13 mouse cellular contexts compared by ENCODE assay signal in the genomic region with DNA sequence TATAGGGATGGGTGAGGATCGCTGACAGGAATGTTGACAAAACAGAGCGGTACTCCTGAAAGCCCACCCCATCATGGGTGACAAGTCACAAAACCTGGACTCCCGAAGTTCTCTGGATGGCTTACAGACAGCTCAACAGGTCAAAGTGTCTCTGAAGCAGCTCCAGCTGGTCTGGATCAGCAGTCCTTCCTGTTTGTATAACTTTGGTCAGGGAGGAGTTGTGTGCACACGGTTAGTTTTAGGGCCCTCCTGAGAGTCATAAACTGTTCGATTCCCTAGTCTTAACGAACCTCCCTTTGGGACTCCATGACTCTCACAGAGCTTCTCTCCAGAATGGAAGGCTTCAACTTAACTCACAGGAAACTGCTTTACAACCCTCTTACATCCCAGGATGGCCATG.
"Had no signal": no experiment of that assay in that cellular context is flagged by ENCODE, and none has a peak within 500 bp of the region (broad histone marks: within the 10 kb centered on the region; RNA-seq: fewer than 3 reads in every experiment).

No protein-coding gene starts in this region.

- H3K27ac ChIP-seq: left cerebral cortex, adult 2 months; limb, embryonic 10.5 days; liver, embryonic 15.5 days; midbrain, embryonic 10.5 days; midbrain, embryonic 15.5 days; neural tube, embryonic 12.5 days; stomach, postnatal 0 days had no signal

- H3K4me2 ChIP-seq: liver, embryonic 11.5 days; liver, embryonic 15.5 days; midbrain, embryonic 15.5 days; neural tube, embryonic 12.5 days had no signal

- ATAC-seq: lung, postnatal 0 days; midbrain, embryonic 15.5 days had no signal

- H3K9ac ChIP-seq: liver, embryonic 15.5 days; midbrain, embryonic 15.5 days; neural tube, embryonic 12.5 days had no signal

- H3K36me3 ChIP-seq: limb, embryonic 10.5 days; liver, embryonic 15.5 days; midbrain, embryonic 10.5 days; midbrain, embryonic 15.5 days; neural tube, embryonic 12.5 days had no signal

- H3K27me3 ChIP-seq: liver, embryonic 15.5 days; midbrain, embryonic 15.5 days; neural tube, embryonic 12.5 days had no signal

- H3K4me3 ChIP-seq: left cerebral cortex, adult 2 months; limb, embryonic 10.5 days; liver, embryonic 15.5 days; midbrain, embryonic 10.5 days; midbrain, embryonic 15.5 days; neural tube, embryonic 12.5 days had no signal

- H3K4me1 ChIP-seq: liver, embryonic 15.5 days; midbrain, embryonic 10.5 days; midbrain, embryonic 15.5 days; neural tube, embryonic 12.5 days had no signal

- DNase-seq: kidney, postnatal 14 days; lung, adult 2 months; lung, postnatal 36 days; thymus, postnatal 4 days had no signal

- H3K9me3 ChIP-seq: limb, embryonic 10.5 days; liver, embryonic 15.5 days; midbrain, embryonic 10.5 days; midbrain, embryonic 15.5 days; neural tube, embryonic 12.5 days had no signal
